Mouse (Mus musculus) B cell, adult 2 months (primary cell): Measurements from ENCODE around the gene Dazap1.

Source experiments
- DNase-seq, 2 experiments: peaks; one replicate each; pipeline ENCODE4 v3.0.0; 2022

The Dazap1 gene

DNA sequence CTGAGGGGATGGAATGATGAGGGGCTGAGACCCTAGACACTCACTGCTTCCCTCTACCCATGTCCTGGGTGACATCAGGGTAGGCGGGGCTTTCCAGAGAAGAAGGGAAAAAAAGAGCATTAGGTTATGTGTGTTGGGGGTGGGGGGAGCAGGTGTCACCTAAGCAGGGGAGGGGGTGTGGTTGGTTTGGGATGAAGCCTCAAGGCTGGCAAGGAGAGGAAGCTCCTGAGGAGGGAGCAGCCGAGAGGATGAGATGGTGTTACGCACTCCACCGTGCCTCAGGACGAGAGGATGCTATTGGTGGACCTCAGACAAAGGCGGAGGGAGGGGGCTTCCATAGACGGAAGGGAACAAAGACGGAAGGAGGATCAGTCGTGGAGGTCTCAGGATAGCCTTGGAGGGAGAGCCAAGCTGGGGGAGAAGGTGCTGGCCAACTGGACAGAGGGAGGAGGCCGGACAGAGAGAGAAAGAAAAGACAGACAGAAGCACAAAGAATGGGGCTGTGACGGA lies 39.4 kb downstream of the Dazap1 start:
- DNase-seq = no peak

DNA sequence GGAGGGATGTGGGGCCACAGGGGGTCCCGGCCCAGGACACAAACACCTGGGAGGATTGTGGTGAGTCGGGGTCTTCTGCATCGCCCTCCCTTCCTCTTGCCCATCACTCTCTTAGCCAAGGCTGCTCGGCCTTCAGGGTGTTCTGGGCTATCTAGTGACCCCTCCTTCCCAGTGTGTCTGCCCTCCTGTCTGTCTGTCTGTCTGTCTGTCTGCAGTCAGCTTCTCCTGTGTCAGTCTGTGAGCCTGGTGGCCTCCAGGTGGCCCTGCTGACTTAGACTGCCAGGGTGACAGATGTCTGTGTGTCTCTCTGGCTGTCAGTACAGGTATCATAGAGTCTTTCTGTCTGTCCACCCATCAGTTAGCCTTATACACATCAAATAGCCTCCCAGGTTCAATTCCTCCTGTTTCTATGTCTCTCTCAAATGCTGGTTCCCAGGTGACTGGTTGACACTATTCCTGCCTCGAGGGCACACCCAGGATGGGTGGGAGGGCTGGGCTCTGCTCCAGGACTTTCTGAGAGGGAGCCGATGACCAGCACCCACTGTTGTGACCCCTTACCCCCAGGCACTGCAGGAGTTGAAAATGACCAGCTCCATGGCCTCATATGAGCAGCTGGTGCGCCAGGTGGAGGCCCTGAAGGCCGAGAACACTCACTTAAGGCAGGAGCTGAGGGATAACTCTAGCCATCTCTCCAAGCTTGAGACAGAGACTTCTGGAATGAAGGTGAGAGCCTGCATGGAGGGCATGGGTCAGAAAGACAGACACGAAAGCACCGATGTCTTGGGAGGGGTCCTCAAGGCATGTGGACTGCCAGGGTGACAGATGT lies 40.2 kb downstream of the Dazap1 start:
- DNase-seq = no peak

DNA sequence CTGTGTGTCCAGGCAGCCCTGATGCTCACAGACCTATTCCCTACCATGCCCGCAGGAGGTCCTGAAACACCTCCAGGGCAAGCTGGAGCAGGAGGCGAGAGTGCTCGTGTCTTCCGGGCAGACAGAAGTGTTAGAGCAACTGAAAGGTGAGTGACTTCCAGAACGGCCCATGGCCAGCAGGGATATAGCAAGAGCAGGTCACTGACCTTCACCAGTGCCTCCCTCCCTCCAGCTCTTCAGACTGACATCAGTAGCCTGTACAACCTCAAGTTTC lies 40.7 kb downstream of the Dazap1 start:
- DNase-seq = no peak

DNA sequence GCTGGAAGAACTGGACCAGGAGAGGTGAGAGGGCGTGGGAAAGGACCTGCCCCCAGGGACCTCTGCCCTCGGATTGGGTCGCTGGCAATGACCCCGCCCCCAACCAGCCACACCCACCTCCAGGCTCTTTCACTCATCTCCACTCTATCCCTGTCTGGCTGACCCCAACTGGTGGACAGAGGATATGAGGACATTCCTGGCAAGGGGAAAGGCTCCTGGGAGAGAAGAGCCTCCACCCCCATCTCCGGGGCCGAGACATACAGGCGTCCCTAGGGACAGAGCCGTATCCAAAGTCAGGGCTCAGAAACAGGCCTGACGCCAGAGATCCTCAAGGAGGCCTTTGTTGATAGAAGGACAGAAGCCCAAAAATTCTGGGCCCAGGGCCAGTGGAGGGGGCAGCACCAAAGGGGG lies 41.2 kb downstream of the Dazap1 start:
- DNase-seq = no peak

DNA sequence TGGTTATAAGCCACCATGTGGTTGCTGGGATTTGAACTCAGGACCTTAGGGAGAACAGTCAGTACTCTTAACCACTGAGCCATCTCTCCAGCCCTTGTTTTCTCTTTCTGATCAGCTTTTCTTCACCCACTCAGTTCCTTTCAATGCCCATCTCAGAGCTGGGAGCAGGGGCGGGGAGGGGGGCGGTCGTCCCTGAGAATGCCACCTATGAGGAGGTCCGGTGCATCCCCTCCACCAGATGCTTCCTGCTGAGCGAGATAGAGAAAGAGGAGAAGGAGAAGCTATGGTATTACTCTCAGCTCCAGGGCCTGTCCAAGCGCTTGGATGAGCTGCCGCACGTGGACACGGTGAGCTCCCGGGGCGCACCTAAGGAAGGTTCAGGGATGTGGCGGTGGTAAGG lies 43.2 kb downstream of the Dazap1 start:
- DNase-seq = no peak

DNA sequence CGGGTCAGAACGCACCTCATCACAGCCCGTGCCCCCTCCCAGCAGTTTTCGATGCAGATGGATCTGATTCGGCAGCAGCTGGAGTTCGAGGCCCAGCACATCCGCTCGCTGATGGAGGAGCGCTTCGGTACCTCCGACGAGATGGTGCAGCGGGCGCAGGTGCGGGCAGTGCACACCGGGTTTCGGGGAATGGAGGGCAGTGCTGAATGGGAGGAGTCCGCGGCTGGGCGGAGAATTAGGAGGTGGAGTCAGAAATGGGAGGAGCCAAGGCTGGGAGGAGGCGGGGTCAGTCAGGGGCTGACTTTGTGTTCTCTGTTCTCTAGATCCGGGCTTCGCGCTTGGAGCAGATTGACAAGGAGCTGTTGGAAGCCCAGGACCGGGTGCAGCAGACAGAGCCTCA lies 43.6 kb downstream of the Dazap1 start:
- DNase-seq = peak; percentile 87 to 88

DNA sequence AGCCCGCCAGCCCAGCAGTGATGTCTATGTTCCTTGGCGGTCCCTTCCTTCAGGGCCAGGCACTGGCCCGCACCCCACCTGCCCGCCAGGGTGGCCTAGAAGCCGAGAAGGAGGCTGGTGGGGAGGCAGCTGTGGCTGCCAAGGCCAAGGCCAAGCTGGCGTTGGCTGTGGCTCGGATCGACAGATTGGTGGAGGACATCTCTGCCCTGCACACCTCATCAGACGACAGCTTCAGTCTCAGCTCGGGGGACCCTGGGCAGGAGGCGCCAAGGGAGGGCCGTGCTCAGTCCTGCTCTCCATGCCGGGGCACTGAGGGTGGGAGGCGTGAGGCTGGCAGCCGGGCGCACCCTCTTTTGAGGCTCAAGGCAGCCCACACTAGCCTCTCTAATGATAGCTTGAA lies 50.3 kb downstream of the Dazap1 start:
- DNase-seq = no peak

DNA sequence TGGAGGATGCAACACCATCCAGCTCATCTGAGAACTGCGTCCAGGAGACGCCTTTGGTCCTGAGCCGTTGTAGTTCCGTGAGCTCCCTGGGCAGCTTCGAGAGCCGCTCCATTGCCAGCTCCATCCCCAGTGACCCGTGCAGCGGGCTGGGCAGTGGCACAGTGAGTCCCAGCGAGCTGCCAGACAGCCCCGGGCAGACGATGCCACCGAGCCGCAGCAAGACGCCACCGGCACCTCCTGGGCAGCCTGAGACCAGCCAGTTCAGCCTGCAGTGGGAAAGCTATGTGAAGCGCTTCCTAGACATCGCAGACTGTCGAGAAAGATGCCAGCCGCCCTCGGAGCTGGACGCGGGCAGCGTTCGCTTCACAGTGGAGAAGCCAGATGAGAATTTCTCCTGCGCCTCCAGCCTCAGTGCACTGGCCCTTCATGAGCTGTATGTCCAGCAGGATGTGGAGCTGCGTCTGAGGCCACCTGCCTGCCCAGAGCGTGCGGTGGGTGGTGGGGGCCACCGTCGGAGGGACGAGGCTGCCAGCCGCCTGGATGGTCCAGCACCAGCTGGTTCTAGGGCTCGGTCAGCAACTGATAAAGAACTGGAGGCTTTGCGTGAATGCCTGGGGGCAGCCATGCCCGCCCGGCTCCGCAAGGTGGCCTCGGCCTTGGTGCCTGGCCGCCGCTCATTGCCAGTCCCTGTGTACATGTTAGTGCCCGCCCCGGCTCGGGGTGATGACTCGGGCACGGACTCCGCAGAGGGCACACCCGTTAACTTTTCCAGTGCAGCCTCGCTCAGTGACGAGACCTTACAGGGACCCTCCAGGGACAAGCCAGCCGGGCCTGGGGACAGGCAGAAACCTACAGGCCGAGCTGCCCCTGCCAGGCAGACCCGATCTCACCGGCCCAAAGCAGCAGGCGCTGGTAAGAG lies 51.6 kb downstream of the Dazap1 start:
- no peak for DNase-seq

DNA sequence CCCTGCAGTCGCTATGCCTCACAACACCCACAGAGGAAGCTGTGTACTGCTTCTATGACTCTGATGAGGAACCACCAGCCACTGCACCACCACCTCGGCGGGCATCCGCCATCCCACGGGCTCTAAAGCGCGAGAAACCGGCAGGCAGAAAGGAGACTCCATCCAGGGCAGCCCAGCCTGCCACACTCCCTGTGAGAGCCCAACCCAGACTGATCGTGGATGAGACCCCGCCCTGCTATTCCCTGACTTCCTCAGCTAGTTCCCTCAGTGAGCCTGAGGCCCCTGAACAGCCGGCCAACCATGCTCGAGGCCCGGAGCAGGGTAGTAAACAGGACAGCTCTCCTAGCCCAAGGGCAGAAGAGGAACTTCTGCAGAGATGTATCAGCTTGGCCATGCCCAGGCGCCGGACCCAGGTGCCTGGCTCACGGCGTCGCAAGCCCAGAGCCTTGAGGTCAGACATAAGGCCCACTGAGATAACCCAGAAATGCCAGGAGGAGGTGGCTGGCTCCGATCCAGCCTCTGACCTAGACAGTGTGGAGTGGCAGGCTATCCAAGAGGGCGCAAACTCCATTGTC lies 52.4 kb downstream of the Dazap1 start:
- peak; percentile 75 to 77 for DNase-seq

DNA sequence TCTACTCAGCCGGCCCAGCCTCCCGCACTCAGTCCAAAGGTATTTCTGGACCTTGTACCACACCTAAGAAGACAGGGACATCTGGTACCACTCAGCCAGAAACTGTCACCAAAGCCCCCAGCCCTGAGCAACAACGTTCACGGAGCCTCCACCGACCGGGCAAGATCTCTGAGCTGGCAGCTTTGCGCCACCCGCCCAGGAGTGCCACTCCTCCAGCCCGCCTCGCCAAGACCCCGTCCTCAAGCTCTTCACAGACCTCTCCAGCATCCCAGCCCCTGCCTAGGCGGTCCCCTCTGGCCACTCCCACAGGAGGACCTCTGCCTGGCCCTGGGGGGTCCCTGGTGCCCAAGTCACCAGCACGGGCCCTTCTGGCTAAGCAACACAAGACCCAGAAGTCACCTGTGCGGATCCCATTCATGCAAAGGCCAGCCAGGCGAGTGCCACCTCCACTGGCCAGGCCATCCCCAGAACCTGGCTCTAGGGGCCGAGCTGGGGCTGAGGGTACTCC lies 53.3 kb downstream of the Dazap1 start:
- DNase-seq = no peak

DNA sequence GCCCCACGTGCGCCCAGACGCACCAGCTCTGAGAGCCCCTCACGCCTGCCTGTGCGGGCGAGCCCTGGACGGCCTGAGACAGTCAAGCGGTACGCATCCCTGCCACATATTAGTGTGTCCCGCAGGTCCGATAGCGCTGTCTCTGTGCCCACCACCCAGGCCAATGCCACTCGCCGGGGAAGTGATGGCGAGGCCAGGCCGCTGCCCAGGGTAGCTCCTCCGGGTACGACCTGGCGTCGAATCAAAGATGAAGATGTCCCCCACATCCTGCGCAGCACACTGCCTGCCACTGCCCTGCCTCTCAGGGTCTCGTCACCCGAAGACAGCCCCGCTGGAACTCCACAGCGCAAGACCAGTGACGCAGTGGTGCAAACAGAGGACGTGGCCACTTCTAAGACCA lies 54.0 kb downstream of the Dazap1 start:
- no peak for DNase-seq

DNA sequence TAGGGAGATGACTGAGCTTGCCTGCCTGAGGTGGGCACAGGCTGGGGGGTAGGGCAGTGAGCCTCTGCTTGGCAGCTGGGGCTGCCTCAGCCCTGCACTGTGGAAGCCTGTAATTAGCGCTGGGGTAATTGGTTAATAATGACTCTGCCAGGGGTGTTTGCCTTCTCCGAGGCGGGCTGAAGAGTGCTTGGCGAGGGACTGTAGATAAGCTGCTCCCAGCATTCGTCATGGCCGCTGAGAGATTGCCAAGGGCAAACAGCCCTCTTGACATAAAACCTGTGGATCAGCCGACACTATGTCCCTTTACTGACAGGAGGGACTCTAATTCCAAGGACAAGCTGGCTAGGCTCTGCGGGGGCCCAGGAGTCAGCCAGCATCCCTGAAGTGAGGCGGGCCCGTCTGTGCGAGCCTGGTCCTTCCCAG lies 55.1 kb downstream of the Dazap1 start:
- DNase-seq = no peak

DNA sequence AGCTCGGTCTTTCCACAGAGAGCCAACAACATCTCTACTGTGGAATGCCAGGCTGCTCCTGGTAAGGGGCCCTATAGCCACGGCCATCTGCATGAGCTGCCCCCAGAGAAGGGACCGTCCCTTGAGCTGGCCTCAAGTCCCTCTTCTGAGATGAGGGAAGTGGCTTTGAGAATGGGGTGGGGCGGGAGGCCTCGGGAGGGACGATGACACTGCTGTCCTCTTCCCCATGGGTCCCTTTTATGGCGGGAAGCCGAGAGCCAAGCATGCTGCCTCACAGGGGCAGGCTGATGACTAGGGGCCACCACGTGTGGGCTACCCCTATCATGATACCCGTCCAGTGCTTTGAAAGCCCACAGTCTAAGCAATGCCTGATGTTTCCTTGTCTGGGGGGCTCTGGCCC lies 55.7 kb downstream of the Dazap1 start:
- no peak for DNase-seq

DNA sequence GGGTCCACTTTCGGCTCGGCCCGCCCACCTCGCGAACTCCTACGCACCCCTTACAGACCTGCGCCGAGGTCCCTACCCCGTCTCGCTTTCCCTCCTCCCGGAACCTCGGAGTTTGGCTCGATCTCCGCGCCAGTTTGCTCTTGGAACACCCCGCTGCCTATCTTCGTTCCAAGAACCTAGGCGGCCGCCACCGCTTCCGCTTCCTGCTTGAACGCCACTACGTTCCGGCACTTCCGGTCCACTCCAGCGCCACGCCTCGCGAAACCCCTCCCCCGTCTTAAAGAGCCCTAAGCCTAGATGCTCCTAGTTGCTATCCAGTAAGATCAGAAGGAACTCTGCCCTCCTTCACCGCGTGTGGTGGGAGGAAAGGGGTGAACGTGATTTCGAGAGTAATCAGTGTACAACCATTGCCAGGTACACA lies 59.1 kb downstream of the Dazap1 start, which contains the start of gene 2310011J03Rik:
Gene 2310011J03Rik (minus strand): TSS at position 198 of the 421 bp plus-strand sequence.
- peak; percentile 92 for DNase-seq

DNA sequence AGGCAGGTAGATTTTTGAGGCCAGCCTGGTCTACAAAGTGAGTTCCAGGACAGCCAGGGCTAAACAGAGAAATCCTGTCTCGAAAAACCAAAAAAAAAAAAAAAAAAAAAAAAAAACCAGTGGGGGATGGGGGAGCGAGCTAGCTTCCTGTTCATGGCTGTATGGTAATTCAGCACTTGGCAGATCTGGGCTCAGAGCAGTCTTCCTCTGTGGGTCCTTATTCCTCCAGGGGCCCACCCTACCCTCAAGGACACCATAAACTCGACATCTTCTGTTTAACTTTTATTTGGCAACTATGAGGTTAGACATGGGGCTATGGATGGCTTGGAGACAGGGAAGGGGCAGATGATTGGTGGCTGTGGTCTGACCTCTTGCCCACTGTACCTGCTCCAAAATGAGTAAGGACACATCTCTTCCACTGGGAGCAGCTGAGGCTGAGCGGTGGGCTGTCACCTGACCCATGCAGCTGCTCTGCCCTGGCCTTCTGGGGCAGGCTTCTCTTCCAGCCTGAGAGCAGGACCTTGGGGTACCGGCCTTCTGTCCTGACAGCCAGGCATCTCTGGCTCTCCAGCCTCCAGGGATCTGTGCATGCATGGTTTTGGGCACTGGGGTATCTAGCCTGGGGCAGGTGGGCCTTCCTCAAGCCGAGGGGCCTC lies 59.9 kb downstream of the Dazap1 start:
- no peak for DNase-seq

DNA sequence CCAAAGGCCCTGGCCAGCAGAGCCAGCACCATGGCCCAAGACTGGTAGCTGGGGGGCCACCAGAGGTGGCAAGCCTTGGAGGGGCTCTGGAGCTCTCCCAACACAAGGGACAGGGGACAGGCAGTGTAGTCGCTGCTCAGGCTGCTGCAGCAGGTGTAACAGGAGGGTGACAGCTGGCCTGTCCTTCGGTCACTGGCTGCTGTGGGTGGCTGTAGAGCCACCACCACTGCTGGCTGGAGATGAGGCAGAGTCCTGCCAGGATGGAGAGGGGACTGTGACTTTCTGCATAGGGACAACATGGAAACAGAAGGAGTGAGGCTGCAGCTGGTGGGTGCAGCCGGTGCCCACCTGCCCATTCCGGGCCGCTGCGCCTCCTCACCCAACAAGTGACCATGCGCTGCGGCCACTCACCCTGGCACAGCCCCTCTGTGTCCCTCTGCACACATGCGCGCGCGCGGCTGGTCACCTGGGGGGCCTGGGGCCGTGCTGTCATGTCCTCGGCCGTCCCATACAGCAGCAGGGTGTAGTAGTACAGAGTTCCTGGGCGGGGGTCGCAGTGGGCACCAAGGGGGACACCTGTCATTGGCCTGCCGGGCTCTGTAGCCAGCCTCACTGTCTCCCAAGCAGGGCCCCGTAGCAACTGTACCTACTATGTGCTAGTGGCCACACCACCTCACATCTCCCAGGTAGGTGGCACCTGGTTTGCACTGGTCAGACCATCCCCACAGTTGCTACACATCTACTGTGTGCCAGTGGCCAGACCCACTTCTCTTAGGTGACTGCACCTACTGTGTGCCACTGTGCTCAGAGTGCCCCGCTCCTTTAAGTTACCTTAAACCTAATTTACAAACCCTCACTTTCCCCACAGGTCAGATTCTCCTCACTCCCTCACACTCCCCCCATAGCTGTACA lies 60.6 kb downstream of the Dazap1 start:
- DNase-seq = no peak

DNA sequence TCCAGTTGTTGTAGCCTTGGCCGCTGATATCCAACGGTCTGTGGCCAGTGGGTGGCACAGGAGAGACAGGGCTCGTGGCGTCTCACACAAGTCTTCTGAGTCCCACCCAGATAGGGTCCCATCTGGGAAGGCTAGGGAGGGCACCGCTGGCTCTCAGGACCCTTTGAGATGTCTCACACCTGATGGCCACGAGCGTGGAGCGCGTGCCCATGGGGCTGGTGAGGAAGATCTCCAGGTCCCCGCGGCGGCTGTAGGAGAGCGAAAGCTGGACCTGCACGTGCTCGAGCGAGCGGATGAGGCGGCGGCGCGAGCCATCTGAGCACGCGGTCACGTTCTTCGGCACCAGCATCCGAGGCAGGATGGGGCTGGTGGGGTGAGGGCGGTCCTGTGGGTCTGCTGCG lies 61.5 kb downstream of the Dazap1 start:
- peak; percentile 40 to 46 for DNase-seq

DNA sequence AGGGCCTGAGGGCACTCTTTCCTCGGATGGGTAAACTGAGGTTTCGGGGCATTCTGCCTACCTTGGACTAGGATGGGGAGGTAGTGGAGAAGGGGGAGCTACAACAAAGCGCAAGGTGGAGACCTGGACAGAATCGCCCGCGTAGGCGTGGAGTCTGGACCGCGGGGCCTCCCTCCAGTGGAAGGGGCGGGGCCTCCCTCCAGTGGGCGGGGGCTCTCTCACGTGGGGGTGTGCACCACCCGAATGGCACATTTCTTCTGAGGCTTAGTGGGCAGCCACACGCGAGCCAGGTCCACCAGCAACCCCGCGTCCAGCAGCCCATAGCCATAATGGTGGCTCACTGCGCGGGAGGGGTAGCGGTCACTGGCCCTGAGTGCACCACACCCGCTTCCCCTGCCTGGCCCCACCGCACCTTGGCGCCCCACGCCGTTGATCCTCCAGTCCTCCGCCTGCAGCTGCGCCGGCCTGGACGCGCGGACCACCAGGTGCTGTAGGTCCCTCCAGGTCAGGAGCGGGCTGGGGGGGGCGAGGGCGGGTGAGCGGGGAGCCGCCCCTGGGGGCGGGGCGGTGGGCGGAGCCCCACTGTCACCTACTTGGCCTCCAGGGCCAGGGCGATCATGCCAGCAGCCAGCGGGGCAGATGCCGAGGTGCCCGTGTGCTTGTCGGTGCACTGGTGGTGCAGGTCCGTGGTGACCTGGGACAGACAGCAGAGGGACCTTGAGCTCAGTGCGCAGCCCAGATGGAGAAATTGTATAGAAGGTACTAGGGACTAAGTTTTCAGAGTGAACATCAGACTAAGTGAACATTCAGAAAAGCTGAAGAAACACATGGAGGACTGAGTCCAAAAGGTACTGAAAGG lies 62.2 kb downstream of the Dazap1 start:
- peak; percentile 82 for DNase-seq

DNA sequence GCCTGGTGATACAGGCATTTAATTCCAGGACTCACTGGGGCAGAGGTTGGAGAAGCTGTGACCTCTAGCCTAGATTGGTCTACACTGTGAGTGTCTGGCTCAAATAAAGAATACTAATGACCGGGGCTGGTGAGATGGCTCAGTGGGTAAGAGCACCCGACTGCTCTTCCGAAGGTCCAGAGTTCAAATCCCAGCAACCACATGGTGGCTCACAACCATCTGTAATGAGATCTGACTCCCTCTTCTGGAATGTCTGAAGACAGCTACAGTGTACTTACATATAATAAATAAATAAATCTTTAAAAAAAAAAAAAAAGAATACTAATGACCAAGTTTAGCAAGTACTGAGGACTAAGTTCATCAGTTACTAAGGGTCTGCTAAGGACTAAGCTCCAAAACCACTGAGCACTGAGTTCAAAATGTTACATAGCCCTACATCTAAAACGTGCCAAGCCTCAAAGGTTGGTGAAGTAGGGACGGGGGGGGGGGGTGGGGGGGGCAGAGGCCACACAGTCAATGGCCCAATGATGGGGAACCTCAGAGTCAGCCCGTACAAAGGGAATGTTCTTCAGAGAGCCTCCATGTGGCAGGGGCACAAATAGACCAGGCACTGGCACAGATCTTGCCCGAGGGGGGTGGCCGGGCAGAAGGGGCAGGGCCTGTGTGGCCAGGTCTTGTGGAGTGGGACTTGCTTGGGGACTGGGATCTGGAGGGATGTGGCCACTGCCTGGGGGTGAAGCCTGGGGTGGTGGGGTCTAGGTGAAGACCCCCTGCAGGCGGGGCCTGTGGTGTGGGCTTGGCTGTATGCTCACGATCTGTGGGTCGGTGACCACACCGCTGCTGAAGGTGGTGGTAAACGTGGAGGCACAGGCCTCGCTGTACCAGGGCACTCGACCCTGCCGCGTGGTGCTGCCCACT lies 63.1 kb downstream of the Dazap1 start:
- DNase-seq = no peak
